Mouse (Mus musculus) liver, adult 2 months (tissue): ENCODE data around the gene Thbd.

ENCODE experiments used
- CTCF ChIP-seq: fragments of 200-500 bp; IDR thresholded peaks from 2 replicates; pipeline ENCODE4 v1.5.1; 2011; ENCODE audit warnings: low read depth, low read length, control low read depth
- POLR2A ChIP-seq: fragments of 200-500 bp; IDR thresholded peaks from 2 replicates; pipeline ENCODE4 v1.6.1; 2011; ENCODE audit warnings: low read length, control low read depth; ENCODE audit not compliant: insufficient read depth; ENCODE audit errors: extremely low read depth

DNA sequence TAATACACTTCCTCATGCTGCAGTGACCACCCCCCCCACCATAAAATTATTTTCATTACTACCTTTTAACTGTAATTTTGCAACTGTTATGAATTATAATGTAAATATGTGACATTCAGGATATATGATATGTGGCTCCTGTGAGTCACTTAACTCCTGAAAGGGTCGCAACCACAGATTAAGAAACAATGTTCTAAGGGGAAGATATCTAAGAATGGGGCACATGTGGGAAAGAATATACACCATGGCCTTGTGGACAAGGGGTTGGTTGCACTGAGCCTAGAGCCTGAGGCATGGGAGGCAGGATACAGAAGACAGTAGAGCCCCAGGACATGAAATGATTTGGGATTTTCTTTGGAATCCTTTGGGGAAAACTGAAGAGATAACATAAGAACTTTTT lies 37.6 kb upstream of the Thbd start:
- no peak for TF ChIP-seq POLR2A
- no peak for TF ChIP-seq CTCF
